Mouse (Mus musculus) G1E (cell line): ENCODE measurements at regions not wholly inside any gene's neighbourhood (a gene's known extent, or its start where the extent isn't known, plus 50 kb on each side); places are given as distances from the start of the nearest gene placed in this dataset.

Source experiments
- CTCF ChIP-seq: IDR thresholded peaks from 2 replicates; pipeline ENCODE4 v1.5.1; 2012; ENCODE audit warnings: low read depth, low read length, inconsistent platforms, mixed read lengths
- TAL1 ChIP-seq: conservative IDR thresholded peaks from 2 replicates; pipeline ENCODE4 v1.6.1; 2012; ENCODE audit warnings: low read depth, low read length, inconsistent platforms, mixed read lengths

GRCm38 (mm10) chr7:136765026-136765425 is 129.4 kb upstream of the Mgmt start:
- TF ChIP-seq CTCF (no peak), TAL1 (no peak)
